Mouse (Mus musculus) WW6 (cell line): ENCODE results near the gene Sp6.

Experiments
- DNase-seq: peaks from one replicate; pipeline ENCODE4 v3.0.0-alpha.2; 2013; ENCODE audit warnings: low read depth, low spot score

The Sp6 gene

GRCm38 (mm10) chr11:97021873-97022484, 8.8 kb downstream of the Sp6 start:
- DNase-seq: peak; percentile 93

GRCm38 (mm10) chr11:97024977-97025376, 11.8 kb downstream of the Sp6 start:
- no peak for DNase-seq

GRCm38 (mm10) chr11:97025721-97026344, 12.6 kb downstream of the Sp6 start:
- DNase-seq: peak; percentile 91

GRCm38 (mm10) chr11:97029686-97030417, 16.7 kb downstream of the Sp6 start, which contains the start of gene Scrn2:
Gene Scrn2 (plus strand): TSS chr11:97029938.
- no peak for DNase-seq

GRCm38 (mm10) chr11:97030426-97030825, 17.2 kb downstream of the Sp6 start:
- no peak for DNase-seq

- DNase-seq: no peak
These were observed 18.8 kb downstream of the Sp6 start for GRCm38 (mm10) chr11:97031977-97032376.

- no peak for DNase-seq
These were observed 19.3 kb downstream of the Sp6 start for GRCm38 (mm10) chr11:97032499-97032898.

- no peak for DNase-seq
These were observed 20.6 kb downstream of the Sp6 start for GRCm38 (mm10) chr11:97033781-97034180.

GRCm38 (mm10) chr11:97036141-97036540, 22.9 kb downstream of the Sp6 start:
- no peak for DNase-seq

- DNase-seq: no peak
These were observed 25.7 kb downstream of the Sp6 start for GRCm38 (mm10) chr11:97038881-97039280.

GRCm38 (mm10) chr11:97040301-97041021, 27.3 kb downstream of the Sp6 start:
- no peak for DNase-seq

GRCm38 (mm10) chr11:97041022-97041899, 28.1 kb downstream of the Sp6 start, which contains the start of the genes Lrrc46 and Mrpl10:
Gene Lrrc46 (minus strand): TSS chr11:97041407.
Gene Mrpl10 (plus strand): TSS chr11:97041560.
- peak; percentile 96 for DNase-seq

- DNase-seq: no peak
These were observed 31.7 kb downstream of the Sp6 start for GRCm38 (mm10) chr11:97044902-97045301.

GRCm38 (mm10) chr11:97045861-97046260, 32.7 kb downstream of the Sp6 start:
- DNase-seq: no peak

- no peak for DNase-seq
These were observed 35.0 kb downstream of the Sp6 start for GRCm38 (mm10) chr11:97048090-97048650.

GRCm38 (mm10) chr11:97049492-97050085, 36.4 kb downstream of the Sp6 start:
- no peak for DNase-seq

GRCm38 (mm10) chr11:97050216-97050943, 37.2 kb downstream of the Sp6 start, which contains the start of gene Osbpl7:
Gene Osbpl7 (plus strand): TSS chr11:97050628.
- no peak for DNase-seq

GRCm38 (mm10) chr11:97050944-97051586, 37.9 kb downstream of the Sp6 start:
- DNase-seq: no peak

- DNase-seq: no peak
These were observed 39.0 kb downstream of the Sp6 start for GRCm38 (mm10) chr11:97052219-97052646.
